Mouse (Mus musculus) ES-E14 (cell line): Measurements from ENCODE around the gene Clic4.

Experiments
- CHD2 ChIP-seq: IDR thresholded peaks from 2 replicates; pipeline ENCODE4 v1.6.1; 2014; ENCODE audit warnings: mild to moderate bottlenecking, low read depth, low read length, inconsistent platforms
- ZC3H11A ChIP-seq: IDR thresholded peaks from 2 replicates; pipeline ENCODE4 v1.6.1; 2012; ENCODE audit warnings: low read depth, mild to moderate bottlenecking, inconsistent platforms, low read length, borderline replicate concordance

GRCm38 (mm10) chr4:135203279-135203678, 69.3 kb downstream of the Clic4 start:
- TF ChIP-seq ZC3H11A (no peak), CHD2 (no peak)
